Mouse (Mus musculus) adrenal gland, postnatal 36 days (tissue): ENCODE measurements around the gene Ppm1h. TPM values are rescaled to one million over a fixed set of nuclear protein-coding genes. Genes with fewer than 3 reads are reported as not detected.
A peak's percentile ranks its signal among the peaks of the same experiment; 100 is the strongest.

ENCODE experiments used
- DNase-seq, 2 experiments: peaks; one replicate each; pipeline ENCODE4 v3.0.0; 2021; ENCODE audit warnings: mixed read lengths in 1 of 2
- total RNA-seq, 2 experiments: library from RNA; stranded (reverse); gene quantifications; 2 replicates each; pipeline ENCODE4 v1.2.3; 2021

Ppm1h gene
- total RNA-seq, 2 experiments from 2014 or later = 17.6 to 35.3 TPM

GRCm38 (mm10) chr10:122704901-122705300, 26.3 kb downstream of the Ppm1h start:
- no peak for DNase-seq

GRCm38 (mm10) chr10:122705457-122705856, 26.9 kb downstream of the Ppm1h start:
- no peak for DNase-seq

- DNase-seq = no peak
These were observed 32.8 kb downstream of the Ppm1h start for GRCm38 (mm10) chr10:122711381-122711811.

DNA sequence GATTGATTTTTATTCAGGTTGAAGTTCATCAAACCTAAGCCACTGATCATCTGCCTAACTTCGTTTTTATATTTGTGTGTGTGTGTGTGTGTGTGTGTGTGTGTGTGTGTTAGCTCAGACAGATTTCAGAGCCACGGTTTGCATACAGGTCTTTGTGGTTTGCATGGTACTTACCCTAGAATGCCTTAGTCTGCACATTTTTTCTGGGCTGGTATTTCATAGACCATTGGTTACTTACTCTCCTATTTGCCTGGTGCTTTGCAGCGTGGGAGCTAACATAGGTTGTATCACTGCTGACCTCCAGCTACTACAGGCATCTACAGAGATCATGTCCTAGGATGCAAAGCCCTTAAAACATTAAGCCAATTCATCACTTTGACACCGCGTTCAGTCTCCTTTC, 33.7 kb downstream of the Ppm1h start:
- no peak for DNase-seq

- no peak for DNase-seq
These were observed 37.3 kb downstream of the Ppm1h start for GRCm38 (mm10) chr10:122715856-122716255.

DNA sequence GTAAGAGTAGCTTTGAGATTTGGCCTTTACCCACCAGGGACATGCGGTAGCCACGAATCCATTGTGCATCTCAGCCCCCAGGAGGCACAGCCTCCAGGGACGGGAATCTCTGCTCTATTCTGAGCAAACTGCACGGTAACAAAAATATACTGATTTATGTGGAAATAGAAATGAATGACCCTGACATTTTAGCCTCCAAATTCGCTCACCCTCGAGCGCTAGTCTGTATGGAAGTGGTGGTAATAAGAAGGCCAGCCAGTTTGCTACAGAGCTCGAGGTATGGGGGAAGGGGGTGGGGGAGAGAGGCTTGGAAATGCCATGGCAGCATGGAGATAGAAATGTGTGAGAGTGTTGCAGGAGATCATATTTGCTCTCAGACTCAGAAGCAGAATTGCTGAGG, 37.7 kb downstream of the Ppm1h start:
- peak; percentile 24 to 25 for DNase-seq

- DNase-seq = no peak
These were observed 38.3 kb downstream of the Ppm1h start for GRCm38 (mm10) chr10:122716739-122717474.

DNA sequence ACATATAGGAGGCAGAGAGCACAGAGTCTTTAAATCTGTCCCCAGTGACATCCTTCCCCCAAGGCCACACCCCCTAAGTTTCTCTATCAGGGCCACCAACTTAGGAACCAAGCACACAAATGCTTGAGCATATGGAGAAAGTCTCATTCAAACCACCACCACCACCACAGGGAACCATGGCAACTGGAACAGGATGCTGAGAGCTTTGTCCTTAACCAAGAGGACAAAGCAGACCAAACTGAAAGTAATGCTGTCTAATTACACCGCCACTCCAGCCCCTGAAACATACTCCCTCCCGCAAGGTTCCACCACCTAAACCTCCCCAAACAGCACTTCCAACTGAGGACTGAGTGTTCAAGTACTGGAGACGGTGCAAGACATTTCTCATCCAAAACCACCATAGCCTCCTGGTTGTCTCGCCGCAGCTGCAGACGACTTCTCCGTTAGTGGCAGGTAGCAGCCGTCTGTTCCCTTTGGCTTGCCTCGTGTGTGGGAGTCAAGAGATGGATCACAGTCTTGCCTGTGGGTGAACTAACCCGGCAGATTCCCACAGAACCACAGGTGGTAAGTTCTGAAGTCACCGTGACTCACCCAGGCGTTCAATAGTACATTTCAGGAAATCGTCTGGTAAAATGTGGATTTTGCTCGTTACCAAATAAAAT, 39.3 kb downstream of the Ppm1h start:
- no peak for DNase-seq

DNA sequence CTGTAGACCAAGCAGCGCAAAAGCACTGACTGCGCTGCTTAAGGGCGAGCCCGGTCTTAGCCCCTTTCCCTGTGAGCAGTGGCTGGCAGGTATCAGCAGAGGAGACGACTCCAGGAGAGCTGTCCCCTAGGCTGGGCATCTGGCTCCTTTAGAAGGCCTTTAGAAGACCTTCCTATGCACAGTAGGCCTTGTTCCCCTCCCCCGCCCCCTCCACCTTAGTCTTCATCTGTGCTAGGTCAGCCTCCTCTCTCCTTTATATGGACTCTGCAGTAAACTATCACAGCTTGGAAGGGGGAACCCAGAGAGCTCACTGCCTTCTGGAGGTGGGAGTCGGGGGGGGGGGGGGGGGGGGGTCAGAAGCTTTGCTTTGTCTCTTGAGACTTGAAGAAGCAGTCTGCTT, 40.4 kb downstream of the Ppm1h start:
- no peak for DNase-seq

DNA sequence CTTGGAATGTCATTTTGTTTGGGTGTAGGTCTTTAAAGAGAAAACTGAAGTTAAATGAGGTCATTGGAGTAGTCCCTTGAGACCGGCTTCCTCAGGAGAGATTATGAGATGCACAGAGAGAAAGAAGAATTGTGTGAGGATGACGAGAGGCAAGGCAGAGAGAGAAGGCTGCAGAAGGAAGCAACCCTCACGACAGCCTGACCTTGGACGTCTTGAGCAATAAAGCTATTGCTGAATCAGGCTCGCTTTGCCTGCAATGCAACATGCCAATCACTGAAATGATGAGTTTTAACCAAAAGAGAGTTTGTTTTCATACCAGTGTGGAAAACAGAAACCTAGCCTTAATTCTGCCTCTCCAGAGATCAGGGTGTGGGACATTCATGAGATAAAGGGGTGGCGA, 43.5 kb downstream of the Ppm1h start:
- DNase-seq = peak; percentile 66 to 75

- no peak for DNase-seq
These were observed 46.1 kb downstream of the Ppm1h start for GRCm38 (mm10) chr10:122724692-122725091.

- DNase-seq = no peak
These were observed 48.7 kb downstream of the Ppm1h start for GRCm38 (mm10) chr10:122727228-122727627.

- no peak for DNase-seq
These were observed 49.6 kb downstream of the Ppm1h start for GRCm38 (mm10) chr10:122728172-122728571.

GRCm38 (mm10) chr10:122732146-122732545, 53.6 kb downstream of the Ppm1h start:
- no peak for DNase-seq

- DNase-seq = no peak
These were observed 56.0 kb downstream of the Ppm1h start for GRCm38 (mm10) chr10:122734521-122734920.

GRCm38 (mm10) chr10:122735284-122735784, 56.8 kb downstream of the Ppm1h start:
- no peak for DNase-seq

GRCm38 (mm10) chr10:122736835-122737234, 58.3 kb downstream of the Ppm1h start:
- no peak for DNase-seq

DNA sequence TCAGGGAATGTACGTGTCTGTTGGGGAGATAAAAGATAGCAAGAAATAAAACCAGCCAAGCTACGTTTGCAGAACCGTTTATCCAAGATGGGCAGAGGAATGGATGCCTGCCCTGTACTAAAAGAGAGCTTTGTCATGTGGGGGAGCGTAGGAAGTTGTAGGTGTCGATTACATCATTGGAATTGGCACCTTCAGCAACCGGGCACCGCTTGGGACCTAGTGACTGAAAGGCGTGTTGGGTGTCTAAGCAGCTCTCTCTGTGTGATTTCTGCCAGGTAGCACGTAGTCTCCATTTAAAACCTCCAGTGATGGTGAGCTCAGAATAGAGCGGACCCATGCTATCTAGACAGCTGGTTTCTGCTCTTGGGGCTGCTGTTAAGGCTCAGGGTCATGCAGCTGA, 60.0 kb downstream of the Ppm1h start:
- DNase-seq = no peak

GRCm38 (mm10) chr10:122739037-122739436, 60.5 kb downstream of the Ppm1h start:
- no peak for DNase-seq

DNA sequence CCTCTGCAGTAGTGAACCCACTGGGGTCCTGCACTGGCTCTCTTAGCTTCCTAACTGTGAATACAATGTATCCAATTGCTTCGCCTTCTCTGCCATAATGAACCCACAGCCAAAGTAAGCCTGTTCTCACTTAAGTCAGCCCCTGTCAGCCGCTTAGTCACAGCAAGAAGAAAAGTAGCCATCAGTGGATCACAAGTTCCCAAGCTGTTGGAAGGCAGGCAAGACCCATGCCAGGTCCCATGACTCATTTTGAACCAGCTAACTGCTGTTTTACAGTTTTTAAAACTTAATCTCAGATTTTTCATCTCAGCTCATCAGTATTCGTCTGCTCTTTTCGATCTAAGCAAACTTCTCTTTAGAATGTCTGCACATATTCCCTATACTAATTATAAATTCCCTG, 61.6 kb downstream of the Ppm1h start:
- peak; percentile 28 to 45 for DNase-seq

- no peak for DNase-seq
These were observed 62.6 kb downstream of the Ppm1h start for GRCm38 (mm10) chr10:122741191-122741590.

DNA sequence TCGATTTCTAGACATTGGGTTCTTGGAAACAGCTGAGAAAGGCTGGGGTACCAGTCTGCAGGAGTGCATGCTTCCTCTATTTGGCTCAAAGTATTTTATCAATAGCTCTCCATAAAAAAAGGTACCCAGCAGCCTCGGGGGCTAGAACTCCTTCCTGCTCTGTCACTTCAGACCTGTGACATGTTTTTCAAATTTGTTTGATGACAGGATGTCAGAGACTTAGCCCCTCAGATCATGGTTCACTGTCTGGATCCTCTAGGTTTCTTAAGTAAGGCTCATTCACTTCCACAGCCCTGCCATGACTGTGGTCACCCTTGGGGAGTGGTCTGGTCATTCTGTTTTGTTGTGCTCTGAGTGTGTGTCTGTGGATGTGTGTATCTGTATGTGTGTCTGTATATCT, 63.6 kb downstream of the Ppm1h start:
- no peak for DNase-seq

- no peak for DNase-seq
These were observed 64.8 kb downstream of the Ppm1h start for GRCm38 (mm10) chr10:122743361-122743760.

DNA sequence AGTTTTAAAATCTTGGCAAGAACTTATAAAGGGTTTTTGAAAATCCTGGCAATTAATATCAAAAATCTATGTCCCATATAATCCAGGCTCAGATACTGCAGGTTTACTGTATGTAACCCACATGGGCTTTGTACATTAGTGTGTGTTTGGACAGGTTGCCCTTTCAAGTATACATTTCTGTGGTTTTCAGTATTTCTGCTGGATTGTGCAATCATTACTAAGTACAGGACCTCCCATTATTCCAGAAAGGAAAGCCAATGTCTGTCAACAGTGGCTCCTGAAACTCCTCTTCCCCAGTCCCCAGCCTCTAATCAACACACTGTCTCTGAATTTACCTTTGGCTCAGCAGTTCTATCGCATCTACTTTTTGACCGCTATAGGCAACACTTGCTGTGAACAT, 66.4 kb downstream of the Ppm1h start:
- no peak for DNase-seq
